Mouse (Mus musculus) thymus, postnatal 4 days (tissue): ENCODE measurements around the gene Tpcn1.

Experiments
- DNase-seq: peaks from one replicate; pipeline ENCODE4 v3.0.0; 2021

Tpcn1 gene

DNA sequence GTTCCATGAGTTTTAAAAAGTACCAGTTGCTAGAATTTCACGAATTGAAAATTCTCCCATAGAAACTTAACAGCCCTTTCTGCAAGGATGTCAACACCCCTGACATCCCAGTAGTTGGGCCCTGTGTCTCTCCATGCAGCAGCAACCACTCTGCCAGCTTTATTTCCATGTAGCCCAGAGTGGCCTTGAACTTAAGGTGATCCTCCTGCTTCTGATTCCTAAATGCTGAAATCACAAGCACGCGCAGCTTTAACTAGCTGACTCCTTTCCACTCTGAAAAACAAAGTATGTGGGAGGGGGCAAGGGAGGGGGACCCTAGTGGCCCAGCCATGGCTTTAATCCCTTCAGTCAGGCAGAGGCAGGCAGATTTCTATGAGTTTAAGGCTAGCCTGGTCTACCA, 18.9 kb upstream of the Tpcn1 start:
- DNase-seq: no peak

DNA sequence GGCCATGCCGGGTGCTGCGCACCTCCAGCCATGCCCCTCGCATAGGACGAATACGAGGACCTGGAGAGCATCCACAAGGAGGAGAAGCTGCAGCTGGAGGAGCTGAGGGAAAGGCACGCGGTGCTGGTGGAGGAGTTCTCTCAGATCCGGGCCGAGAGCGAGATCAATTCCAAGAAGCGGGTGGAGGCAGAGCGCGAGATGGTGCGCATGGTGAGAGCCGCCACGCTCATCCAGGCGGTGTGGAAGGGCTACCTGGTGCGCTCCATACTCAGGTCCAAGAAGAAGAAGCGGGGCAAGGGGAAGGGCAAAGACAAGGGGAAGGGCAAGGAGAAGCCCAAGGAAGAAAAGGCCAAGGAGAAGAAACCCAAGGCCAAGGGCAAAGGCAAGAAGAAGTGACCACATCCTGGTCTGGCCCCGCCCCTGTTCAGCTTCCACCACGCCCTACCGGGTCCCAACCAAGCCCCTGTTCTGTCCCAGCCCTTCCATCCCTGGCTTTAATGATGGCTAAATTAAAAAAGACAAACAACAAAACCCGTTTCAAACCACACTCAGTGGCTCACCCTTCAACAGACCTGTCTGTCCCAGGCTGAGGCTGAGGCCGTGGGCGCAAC, 18.2 kb upstream of the Tpcn1 start:
- DNase-seq: no peak

DNA sequence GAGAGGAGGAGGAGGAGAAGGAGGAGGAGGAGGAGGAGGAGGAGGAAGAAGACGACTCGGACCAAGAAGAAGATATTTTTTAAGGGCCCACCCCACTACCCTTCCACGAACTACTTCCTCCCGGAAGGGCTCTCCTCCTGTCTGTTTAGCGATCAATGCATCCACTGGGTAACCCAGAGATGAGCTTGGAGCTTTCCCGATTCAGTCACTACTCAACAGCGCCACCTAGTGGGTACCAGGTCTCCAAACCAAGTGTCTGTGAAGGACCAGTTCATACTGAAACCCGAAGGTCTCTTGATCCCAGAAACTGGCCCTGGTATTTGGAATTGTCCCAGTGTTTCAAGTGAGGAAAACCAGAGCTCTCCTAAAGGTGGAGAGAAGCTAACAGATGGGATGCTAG, 17.2 kb upstream of the Tpcn1 start:
- peak; percentile 93 for DNase-seq

DNA sequence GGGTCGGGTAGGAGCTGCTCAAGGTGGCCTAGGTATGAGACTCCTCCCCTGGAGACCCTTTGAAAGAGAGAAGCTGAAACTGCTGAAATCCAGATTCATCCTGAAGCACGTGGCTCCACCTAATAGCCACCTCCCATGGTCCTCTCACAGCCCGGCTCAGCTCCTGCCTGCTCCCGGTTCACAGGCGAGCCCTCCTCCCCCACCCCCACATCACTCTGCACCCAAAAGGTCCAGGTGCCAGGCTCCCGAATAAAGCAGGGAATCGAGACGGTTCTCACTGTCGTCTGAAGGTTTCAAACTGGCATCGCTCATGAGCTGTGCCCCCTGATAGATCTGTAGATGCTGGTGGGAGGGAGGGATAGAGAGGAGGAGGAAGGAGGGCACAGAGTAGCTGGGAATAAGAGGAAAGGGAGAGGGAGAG, 16.8 kb upstream of the Tpcn1 start:
- peak; percentile 25 for DNase-seq

DNA sequence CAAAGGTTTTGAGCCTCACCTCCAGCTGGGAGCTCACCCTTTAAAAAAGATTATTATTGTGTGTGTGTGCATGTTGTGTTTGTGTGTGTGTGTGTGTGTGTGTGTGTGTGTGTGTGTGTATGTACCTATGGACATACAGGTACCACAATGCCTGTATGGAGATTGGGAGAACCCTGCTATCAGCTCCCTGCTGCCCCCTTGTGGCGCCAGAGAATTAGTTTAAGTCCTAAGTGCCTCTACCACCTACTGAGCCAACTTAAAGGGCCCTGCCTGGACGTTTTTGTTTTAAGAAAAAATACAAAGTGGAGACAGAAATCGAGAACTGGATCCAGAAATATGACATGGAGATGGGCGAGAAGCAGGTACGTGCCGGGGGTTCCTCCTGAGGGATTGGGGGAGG, 16.4 kb upstream of the Tpcn1 start:
- DNase-seq: peak; percentile 96

GRCm38 (mm10) chr5:120603515-120603914, 15.0 kb upstream of the Tpcn1 start:
- no peak for DNase-seq

- DNase-seq: no peak
Observed at GRCm38 (mm10) chr5:120602210-120602609, 13.7 kb upstream of the Tpcn1 start.

GRCm38 (mm10) chr5:120600946-120601668, 12.6 kb upstream of the Tpcn1 start:
- DNase-seq: peak; percentile 57

GRCm38 (mm10) chr5:120599625-120600024, 11.2 kb upstream of the Tpcn1 start:
- no peak for DNase-seq

DNA sequence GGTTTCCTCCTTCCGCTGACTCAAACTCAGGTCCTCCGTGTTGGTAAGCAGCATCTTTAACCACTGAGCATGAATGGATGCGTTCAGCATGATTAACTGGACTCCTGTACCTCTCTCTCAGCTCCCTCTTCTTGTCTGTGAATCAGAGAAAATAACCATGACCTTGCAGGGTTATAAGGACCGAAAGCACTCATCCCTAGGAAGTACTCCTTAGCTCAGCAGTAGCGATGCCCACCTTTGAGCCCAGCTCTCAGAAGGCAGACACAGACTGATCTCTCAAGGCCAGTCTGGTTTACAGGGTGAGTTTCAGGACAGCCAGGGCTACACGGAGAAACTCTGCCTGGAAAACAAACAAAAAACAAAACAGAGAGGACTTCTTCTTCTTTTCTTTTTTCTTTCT, 6.0 kb upstream of the Tpcn1 start:
- no peak for DNase-seq

- peak; percentile 65 for DNase-seq
Observed at GRCm38 (mm10) chr5:120592141-120592540, 3.7 kb upstream of the Tpcn1 start.

DNA sequence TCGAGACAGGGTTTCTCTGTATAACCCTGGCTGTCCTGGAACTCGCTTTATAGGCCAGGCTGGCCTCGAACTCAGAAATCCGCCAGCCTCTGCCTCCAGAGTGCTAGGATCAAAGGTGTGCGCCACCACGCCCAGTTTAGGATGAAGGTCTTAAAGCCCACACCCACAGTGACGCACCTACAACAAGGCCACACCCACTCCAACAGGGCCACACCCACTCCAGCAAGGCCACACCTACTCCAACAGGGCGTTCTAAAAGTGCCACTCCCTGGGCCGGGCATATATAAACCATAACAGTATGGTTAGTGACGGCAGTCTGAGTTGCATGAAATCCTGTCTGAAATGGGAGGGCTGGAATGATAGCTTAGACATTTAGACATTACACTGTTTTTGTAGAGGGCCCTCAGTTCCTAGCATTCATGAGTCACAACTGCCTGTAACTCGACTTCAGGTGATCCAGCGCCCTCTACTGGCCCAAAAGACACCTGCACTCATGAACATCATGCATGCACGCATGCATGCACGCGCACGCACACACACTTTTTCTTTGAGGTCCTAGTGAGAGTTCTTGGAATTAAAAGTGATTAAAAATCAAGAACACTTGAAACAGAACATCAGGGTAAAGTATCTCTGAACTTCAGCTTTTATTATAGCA, 2.0 kb upstream of the Tpcn1 start:
- DNase-seq: peak; percentile 68

- no peak for DNase-seq
Observed at GRCm38 (mm10) chr5:120587940-120588568, 419 bp downstream of the Tpcn1 start.

DNA sequence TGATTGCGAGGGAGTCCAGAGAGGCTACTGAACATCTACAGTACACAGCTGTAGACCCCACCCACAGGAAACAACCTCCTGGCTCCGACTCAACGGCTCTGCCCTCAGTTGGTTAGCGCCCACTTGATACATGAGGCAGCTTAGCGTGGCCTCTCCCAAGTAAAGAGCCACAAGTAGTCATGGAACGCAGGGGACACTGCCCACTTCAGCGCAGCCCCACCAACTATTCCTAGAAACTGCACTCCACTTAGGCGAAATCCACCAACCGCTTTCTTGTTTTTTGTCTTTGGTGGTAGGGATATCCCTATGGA, 902 bp downstream of the Tpcn1 start:
- DNase-seq: peak; percentile 66

GRCm38 (mm10) chr5:120586741-120587615, 1.5 kb downstream of the Tpcn1 start:
- DNase-seq: peak; percentile 59

GRCm38 (mm10) chr5:120584968-120585367, 3.5 kb downstream of the Tpcn1 start:
- peak; percentile 45 for DNase-seq

GRCm38 (mm10) chr5:120583511-120583910, 5.0 kb downstream of the Tpcn1 start:
- no peak for DNase-seq

- no peak for DNase-seq
Observed at GRCm38 (mm10) chr5:120582002-120582401, 6.5 kb downstream of the Tpcn1 start.

DNA sequence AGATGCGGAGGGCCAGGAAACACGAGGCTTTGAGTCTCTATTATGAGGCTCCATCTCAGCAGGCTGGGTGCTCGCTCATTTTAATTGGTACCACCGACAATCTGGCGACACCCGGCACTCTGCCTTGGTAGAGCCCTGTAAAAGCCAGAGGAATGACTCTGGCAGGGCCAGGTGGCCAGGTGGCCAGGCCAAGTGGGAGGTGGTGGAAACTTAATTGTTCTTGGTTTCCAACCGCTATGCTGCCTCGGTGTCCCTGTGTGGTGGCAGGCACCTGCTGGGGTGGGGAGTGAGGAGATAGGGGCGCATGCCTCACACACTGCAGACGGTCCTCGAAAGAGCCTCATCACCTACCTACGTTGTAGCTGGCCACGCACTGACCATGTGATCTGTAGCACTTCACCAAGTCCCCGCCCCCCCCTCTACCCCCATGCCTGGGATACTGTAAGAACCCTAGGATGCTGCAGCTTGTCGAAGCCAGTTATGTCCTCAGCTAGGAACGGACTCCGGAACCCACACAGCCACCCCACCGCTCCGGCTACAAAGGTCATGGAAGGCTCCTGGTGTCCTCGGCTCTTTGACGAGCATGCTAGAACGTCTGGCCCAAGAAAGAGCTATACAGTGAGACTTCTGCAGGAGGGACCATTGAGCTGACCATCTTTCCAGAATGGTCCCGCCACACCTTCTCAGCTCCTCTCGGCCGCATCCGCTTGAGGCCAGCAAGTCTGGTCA, 8.4 kb downstream of the Tpcn1 start:
- DNase-seq: peak; percentile 66

DNA sequence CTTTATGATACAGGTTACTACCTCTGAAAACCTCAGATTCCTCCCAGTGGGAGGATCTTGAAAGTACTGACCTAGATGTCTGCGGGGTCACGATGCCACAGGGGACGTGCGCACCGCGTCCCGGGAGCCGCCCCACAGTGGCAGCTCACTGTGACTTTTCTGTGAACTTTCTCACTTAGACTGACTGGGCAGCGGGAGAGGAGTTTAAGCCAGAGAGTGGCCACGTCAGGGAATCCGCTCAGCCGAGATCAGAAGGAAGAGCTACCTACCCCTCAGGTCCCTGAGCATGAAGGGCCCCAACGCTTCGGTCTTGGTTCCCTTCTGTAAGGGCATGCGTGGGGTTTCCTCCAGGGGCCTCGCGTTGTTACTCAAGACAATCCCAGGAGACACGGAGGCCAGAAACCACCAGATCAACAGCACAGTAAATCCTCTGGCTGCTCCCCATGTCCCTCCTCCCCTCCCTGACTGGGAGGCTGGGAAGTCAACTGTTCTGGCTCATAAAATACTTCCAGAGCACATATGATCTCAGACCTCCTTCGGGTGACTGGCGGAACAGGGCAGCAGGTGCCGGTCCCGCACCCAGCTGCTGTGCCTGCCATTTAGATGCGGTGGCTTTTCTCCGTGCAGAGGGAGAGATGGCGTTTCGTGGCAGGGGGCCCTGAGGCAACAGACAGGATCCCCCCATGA, 9.1 kb downstream of the Tpcn1 start:
- peak; percentile 70 for DNase-seq

- DNase-seq: peak; percentile 79
Observed at GRCm38 (mm10) chr5:120578504-120579081, 9.9 kb downstream of the Tpcn1 start.
